Mouse (Mus musculus) C2C12 (cell line): ENCODE data around the gene Ube2r2. TPM values are rescaled to one million over a fixed set of nuclear protein-coding genes. Genes with fewer than 3 reads are reported as not detected.

Experiments used
- H3K27me3 ChIP-seq: one replicate; pipeline ENCODE4 v1.6.1; 2011; ENCODE audit not compliant: control insufficient read depth, insufficient read depth, insufficient read length
- H3K36me3 ChIP-seq: one replicate; pipeline ENCODE4 v1.6.1; 2011; ENCODE audit not compliant: control insufficient read depth, insufficient read depth
- H3K4me3 ChIP-seq: one replicate; pipeline ENCODE4 v1.5.1; 2011; ENCODE audit warnings: mild to moderate bottlenecking, control low read depth; ENCODE audit not compliant: poor library complexity, insufficient read depth, severe bottlenecking
- H3K79me2 ChIP-seq: one replicate; pipeline ENCODE4 v1.6.1; 2011; ENCODE audit not compliant: control insufficient read depth, insufficient read depth
- H3K79me3 ChIP-seq: one replicate; pipeline ENCODE4 v1.6.1; 2011; ENCODE audit warnings: low read depth, control low read depth
- H3ac ChIP-seq: one replicate; pipeline ENCODE3; 2011; ENCODE audit warnings: low read depth; ENCODE audit not compliant: control insufficient read depth, insufficient read length
- CEBPB ChIP-seq: IDR thresholded peaks from one replicate; pipeline ENCODE4 v1.6.1; 2011; ENCODE audit warnings: low read depth, mild to moderate bottlenecking, control low read depth, moderate library complexity
- CTCF ChIP-seq: IDR thresholded peaks from one replicate; pipeline ENCODE4 v1.5.1; 2011; ENCODE audit not compliant: control insufficient read depth, insufficient read depth, insufficient read length
- FOSL1 ChIP-seq: IDR thresholded peaks from one replicate; pipeline ENCODE4 v1.8.0; 2011; ENCODE audit warnings: mild to moderate bottlenecking, low read length; ENCODE audit not compliant: poor library complexity, insufficient read depth, severe bottlenecking
- MAX ChIP-seq: IDR thresholded peaks from one replicate; pipeline ENCODE4 v1.6.1; 2011; ENCODE audit warnings: mild to moderate bottlenecking, control low read depth
- MYOD1 ChIP-seq: IDR thresholded peaks from one replicate; pipeline ENCODE4 v1.6.1; 2011; ENCODE audit warnings: low read depth; ENCODE audit not compliant: control insufficient read depth, insufficient read length
- MYOG ChIP-seq: IDR thresholded peaks from one replicate; pipeline ENCODE4 v1.6.1; 2011; ENCODE audit not compliant: control insufficient read depth, insufficient read length; ENCODE audit errors: extremely low read depth
- USF1 ChIP-seq: IDR thresholded peaks from one replicate; pipeline ENCODE4 v1.6.1; 2011; ENCODE audit warnings: low read depth, mild to moderate bottlenecking, control low read depth, moderate library complexity
- polyA plus RNA-seq: library from polyadenylated mRNA; unstranded; fragments of >200 nt; fragmentation: generic; extraction: Trizol; gene quantifications from one replicate; pipeline ENCODE4 v1.2.1, GENCODE M21; 2012; ENCODE audit warnings: missing spikeins

Gene Ube2r2
- polyA plus RNA-seq, 1 experiment, result 49.1 TPM

GRCm38 (mm10) chr4:41235621-41236020 lies 100.1 kb downstream of the Ube2r2 start:
- TF ChIP-seq MYOD1, result no peak
- TF ChIP-seq MAX, result no peak
- no peak for TF ChIP-seq USF1
- TF ChIP-seq CEBPB, result no peak
- no peak for TF ChIP-seq CTCF
- TF ChIP-seq MYOG, result no peak
- no peak for TF ChIP-seq FOSL1
- no peak overlapping the region for H3K4me3 ChIP-seq
- peaks cover 73% of the 10 kb centered on the region for H3K36me3 ChIP-seq
- peaks cover 36% of the 10 kb centered on the region for H3K79me3 ChIP-seq
- H3ac ChIP-seq, result no peak overlapping the region
- H3K27me3 ChIP-seq, result no peaks in the 10 kb centered on the region
- H3K79me2 ChIP-seq, result peaks cover 59% of the 10 kb centered on the region

GRCm38 (mm10) chr4:41240916-41241315 lies 105.4 kb downstream of the Ube2r2 start:
- Histone ChIP-seq H3ac (no peak overlapping the region), H3K79me3 (peaks cover 77% of the 10 kb centered on the region), H3K4me3 (no peak overlapping the region), H3K36me3 (peaks cover 63% of the 10 kb centered on the region), H3K79me2 (peaks cover 99% of the 10 kb centered on the region), H3K27me3 (no peaks in the 10 kb centered on the region)
- TF ChIP-seq USF1 (no peak), FOSL1 (no peak), CEBPB (no peak), MYOD1 (no peak), MAX (no peak), MYOG (no peak), CTCF (no peak)

Other genes starting within 250 kb of the Ube2r2 start
- not detected for gene Spink4, start 215.7 kb upstream of the Ube2r2 start, polyA plus RNA-seq
- gene Bag1, start 187.4 kb upstream of the Ube2r2 start, polyA plus RNA-seq, result 170 TPM
- gene Chmp5, start 187.3 kb upstream of the Ube2r2 start, polyA plus RNA-seq, result 48.8 TPM
- gene Nfx1, start 164.8 kb upstream of the Ube2r2 start, polyA plus RNA-seq, result 29.0 TPM
- gene Aqp7, start 87.6 kb upstream of the Ube2r2 start, polyA plus RNA-seq, result not detected
- 0.06 TPM for gene Aqp3, start 37.6 kb upstream of the Ube2r2 start, polyA plus RNA-seq
- gene Nol6, start 11.3 kb upstream of the Ube2r2 start, polyA plus RNA-seq, result 29.4 TPM
- 61.0 TPM for gene Ubap2, start 139.4 kb downstream of the Ube2r2 start, polyA plus RNA-seq
- gene Dcaf12, start 179.1 kb downstream of the Ube2r2 start, polyA plus RNA-seq, result 20.9 TPM
- 20.0 TPM for gene Ubap1, start 213.3 kb downstream of the Ube2r2 start, polyA plus RNA-seq